In genomic region chr10:128377940-128378448, GRCm38 (mm10) we compare ENCODE assay signal across 8 mouse cellular contexts. TPM values are rescaled to one million over a fixed set of nuclear protein-coding genes. Genes with fewer than 3 reads are reported as not detected.
DNase-seq lines count a peak whose midpoint lies in the region; ATAC-seq and TF ChIP-seq lines count a peak whose summit lies in the region.

No protein-coding gene starts in this region.

- H3K4me2 ChIP-seq in kidney, postnatal 0 days (ENCODE audit: low read length), result peak overlapping the region; percentile 84
- peak overlapping the region; percentile 82 for H3K4me2 ChIP-seq in embryonic facial prominence, embryonic 11.5 days (ENCODE audit: low read depth, low read length)
- peak overlapping the region; percentile 83 for H3K4me2 ChIP-seq in hindbrain, embryonic 16.5 days (ENCODE audit: low read length)
- peak overlapping the region; percentile 77 for H3K4me2 ChIP-seq in midbrain, postnatal 0 days (ENCODE audit: low read depth, low read length, poor library complexity, severe bottlenecking)

- peaks cover 6% of the 10 kb centered on the region; the same call in 1 of the 2 replicates for H3K4me1 ChIP-seq in kidney, postnatal 0 days (replicated peaks; ENCODE audit: insufficient read depth, low read length)
- peaks cover 4% of the 10 kb centered on the region; the same call in 1 of the 2 replicates for H3K4me1 ChIP-seq in embryonic facial prominence, embryonic 11.5 days (ENCODE audit: control insufficient read depth, insufficient read depth, low read length)
- peaks cover 21% of the 10 kb centered on the region for H3K4me1 ChIP-seq in hindbrain, embryonic 16.5 days (ENCODE audit: control insufficient read depth, insufficient read depth, low read depth, low read length)
- H3K4me1 ChIP-seq in midbrain, postnatal 0 days (ENCODE audit: insufficient read depth, low read length), result peaks cover 9% of the 10 kb centered on the region; the same call in 1 of the 2 replicates

- intact Hi-C loops in gastrocnemius, postnatal 36 days (cut with DNase I), result loop anchor here (5.0 kb wide), 1 partner anchor 41 kb away; the partner anchor contains the start of gene Cs

- no peak for DNase-seq in kidney, postnatal 0 days (ENCODE audit: low spot score)
- DNase-seq in kidney, postnatal 4 days, result no peak
- DNase-seq in embryonic facial prominence, embryonic 11.5 days (ENCODE audit: low spot score), result no peak
- DNase-seq in midbrain, postnatal 0 days (ENCODE audit: low spot score), result no peak
- DNase-seq in left cerebral cortex, adult 11 months (ENCODE audit: low spot score), result no peak
- DNase-seq in gastrocnemius, postnatal 36 days, result no peak
- no peak for DNase-seq in urinary bladder, postnatal 36 days (ENCODE audit: low spot score in 2 of 2)

- TF ChIP-seq CTCF in kidney, postnatal 0 days (IDR thresholded peaks at IDR 0.05; ENCODE audit: low read depth), result no peak
- TF ChIP-seq CTCF in midbrain, postnatal 0 days (IDR thresholded peaks at IDR 0.05), result no peak

- H3K9ac ChIP-seq in kidney, postnatal 0 days (ENCODE audit: low read depth, low read length), result peak overlapping the region; percentile 98
- H3K9ac ChIP-seq in embryonic facial prominence, embryonic 11.5 days (replicated peaks; ENCODE audit: low read length), result peak overlapping the region; percentile 100
- peak overlapping the region; percentile 100 for H3K9ac ChIP-seq in hindbrain, embryonic 16.5 days (ENCODE audit: low read depth, low read length)
- H3K9ac ChIP-seq in midbrain, postnatal 0 days (replicated peaks; ENCODE audit: low read length, poor library complexity, severe bottlenecking), result peak overlapping the region; percentile 99

- peak overlapping the region; percentile 95 for H3K27ac ChIP-seq in kidney, postnatal 0 days
- peak overlapping the region; percentile 92; the same call in 1 of the 2 replicates for H3K27ac ChIP-seq in embryonic facial prominence, embryonic 11.5 days (replicated peaks; ENCODE audit: low read depth, low read length)
- peak overlapping the region; percentile 98 for H3K27ac ChIP-seq in hindbrain, embryonic 16.5 days (ENCODE audit: low read depth, low read length)
- peak overlapping the region; percentile 98 for H3K27ac ChIP-seq in midbrain, postnatal 0 days (ENCODE audit: low read depth, low read length)

- H3K36me3 ChIP-seq in kidney, postnatal 0 days (ENCODE audit: insufficient read depth, low read length), result peaks cover 35% of the 10 kb centered on the region
- H3K36me3 ChIP-seq in embryonic facial prominence, embryonic 11.5 days (replicated peaks; ENCODE audit: control insufficient read depth, insufficient read depth, low read depth, low read length), result peaks cover 21% of the 10 kb centered on the region
- H3K36me3 ChIP-seq in hindbrain, embryonic 16.5 days (ENCODE audit: control insufficient read depth, insufficient read depth, low read length), result peaks cover 26% of the 10 kb centered on the region
- peaks cover 32% of the 10 kb centered on the region for H3K36me3 ChIP-seq in midbrain, postnatal 0 days (ENCODE audit: insufficient read depth, low read length)

- H3K27me3 ChIP-seq in kidney, postnatal 0 days (ENCODE audit: insufficient read depth, low read length), result no peaks in the 10 kb centered on the region
- no peaks in the 10 kb centered on the region for H3K27me3 ChIP-seq in embryonic facial prominence, embryonic 11.5 days (ENCODE audit: control insufficient read depth, insufficient read depth, low read length)
- no peaks in the 10 kb centered on the region for H3K27me3 ChIP-seq in hindbrain, embryonic 16.5 days (replicated peaks; ENCODE audit: control insufficient read depth, insufficient read depth, low read length)
- no peaks in the 10 kb centered on the region for H3K27me3 ChIP-seq in midbrain, postnatal 0 days (ENCODE audit: insufficient read depth, low read length)

- ATAC-seq in kidney, postnatal 0 days (replicated peaks; ENCODE audit: low FRiP score, low read depth), result no peak
- no peak for ATAC-seq in embryonic facial prominence, embryonic 11.5 days (replicated peaks; ENCODE audit: insufficient number of reproducible peaks, low FRiP score, low TSS enrichment, low read depth)
- no peak for ATAC-seq in hindbrain, embryonic 16.5 days
- no peak for ATAC-seq in midbrain, postnatal 0 days (ENCODE audit: low FRiP score)

- no peaks in the 10 kb centered on the region for H3K9me3 ChIP-seq in kidney, postnatal 0 days (replicated peaks; ENCODE audit: low read length)
- no peaks in the 10 kb centered on the region for H3K9me3 ChIP-seq in embryonic facial prominence, embryonic 11.5 days (replicated peaks; ENCODE audit: control insufficient read depth, low read length)
- H3K9me3 ChIP-seq in hindbrain, embryonic 16.5 days (ENCODE audit: control insufficient read depth, low read length), result no peaks in the 10 kb centered on the region
- no peaks in the 10 kb centered on the region for H3K9me3 ChIP-seq in midbrain, postnatal 0 days (ENCODE audit: low read length)

- H3K4me3 ChIP-seq in kidney, postnatal 0 days (replicated peaks; ENCODE audit: low read depth, low read length), result peak overlapping the region; percentile 95
- peak overlapping the region; percentile 99 for H3K4me3 ChIP-seq in embryonic facial prominence, embryonic 11.5 days (ENCODE audit: low read depth, low read length)
- peak overlapping the region; percentile 97 for H3K4me3 ChIP-seq in hindbrain, embryonic 16.5 days (ENCODE audit: low read length)
- H3K4me3 ChIP-seq in midbrain, postnatal 0 days (ENCODE audit: low read depth, low read length), result peak overlapping the region; percentile 94

- 53% methylated on average over 14 of the region's 14 CpGs for WGBS in kidney, postnatal 0 days
- 53% methylated on average over 14 of the region's 14 CpGs for WGBS in embryonic facial prominence, embryonic 11.5 days
- 53% methylated on average over 14 of the region's 14 CpGs for WGBS in hindbrain, embryonic 16.5 days
- 49% methylated on average over 14 of the region's 14 CpGs for WGBS in midbrain, postnatal 0 days

RNA-seq across cellular contexts. Expression of gene Ankrd52, which starts 1.1 kb away (rescaled TPM):
- 6.2 TPM in 2 replicates for polyA plus RNA-seq in kidney, postnatal 0 days (2015; fragmentation: Nextera tagmentation; extraction: Ambion mirVana)
- polyA plus RNA-seq in embryonic facial prominence, embryonic 11.5 days (2014; fragmentation: Nextera tagmentation; extraction: Ambion mirVana), result 9.3 and 10.4 TPM in 2 replicates
- polyA plus RNA-seq in hindbrain, embryonic 16.5 days (2015; fragmentation: Nextera tagmentation; extraction: Ambion mirVana), result 9.9 and 12.1 TPM in 2 replicates
- total RNA-seq in midbrain, postnatal 0 days (2014; rRNA removed), result 43.6 and 49.1 TPM in 2 replicates
- 7.8 and 9.9 TPM in 2 replicates for polyA plus RNA-seq in midbrain, postnatal 0 days (2015; fragmentation: Nextera tagmentation; extraction: Ambion mirVana)
- total RNA-seq in gastrocnemius, postnatal 36 days (2021), result 10 to 100 TPM; 50.5 to 55.7 TPM

RNA-seq across cellular contexts. Expression of gene Coq10a, which starts 9.2 kb away (rescaled TPM):
- polyA plus RNA-seq in kidney, postnatal 0 days (2015; fragmentation: Nextera tagmentation; extraction: Ambion mirVana), result 18.3 and 19.7 TPM in 2 replicates
- polyA plus RNA-seq in embryonic facial prominence, embryonic 11.5 days (2014; fragmentation: Nextera tagmentation; extraction: Ambion mirVana), result 13.2 and 13.5 TPM in 2 replicates
- polyA plus RNA-seq in hindbrain, embryonic 16.5 days (2015; fragmentation: Nextera tagmentation; extraction: Ambion mirVana), result 11.4 and 32.3 TPM in 2 replicates
- total RNA-seq in midbrain, postnatal 0 days (2014; rRNA removed), result 42.8 and 53.2 TPM in 2 replicates
- 51.7 and 56.4 TPM in 2 replicates for polyA plus RNA-seq in midbrain, postnatal 0 days (2015; fragmentation: Nextera tagmentation; extraction: Ambion mirVana)
- total RNA-seq in gastrocnemius, postnatal 36 days (2021), result 100 to 1,000 TPM; 433 to 434 TPM

RNA-seq across cellular contexts. Expression of gene Slc39a5, which starts 23.0 kb away (rescaled TPM):
- 56.0 and 64.8 TPM in 2 replicates for polyA plus RNA-seq in kidney, postnatal 0 days (2015; fragmentation: Nextera tagmentation; extraction: Ambion mirVana)
- polyA plus RNA-seq in embryonic facial prominence, embryonic 11.5 days (2014; fragmentation: Nextera tagmentation; extraction: Ambion mirVana), result not detected in 2 replicates
- polyA plus RNA-seq in hindbrain, embryonic 16.5 days (2015; fragmentation: Nextera tagmentation; extraction: Ambion mirVana), result 0.36 and 0.41 TPM in 2 replicates
- total RNA-seq in midbrain, postnatal 0 days (2014; rRNA removed), result 0.16 and 0.61 TPM in 2 replicates
- 0.16 and 0.27 TPM in 2 replicates for polyA plus RNA-seq in midbrain, postnatal 0 days (2015; fragmentation: Nextera tagmentation; extraction: Ambion mirVana)
- not detected for total RNA-seq in gastrocnemius, postnatal 36 days (2021)

RNA-seq across cellular contexts. Expression of gene Nabp2, which starts 33.3 kb away (rescaled TPM):
- polyA plus RNA-seq in kidney, postnatal 0 days (2015; fragmentation: Nextera tagmentation; extraction: Ambion mirVana), result 82.4 and 85.5 TPM in 2 replicates
- 92.2 and 99.1 TPM in 2 replicates for polyA plus RNA-seq in embryonic facial prominence, embryonic 11.5 days (2014; fragmentation: Nextera tagmentation; extraction: Ambion mirVana)
- 126 and 150 TPM in 2 replicates for polyA plus RNA-seq in hindbrain, embryonic 16.5 days (2015; fragmentation: Nextera tagmentation; extraction: Ambion mirVana)
- total RNA-seq in midbrain, postnatal 0 days (2014; rRNA removed), result 63.1 and 82.0 TPM in 2 replicates
- polyA plus RNA-seq in midbrain, postnatal 0 days (2015; fragmentation: Nextera tagmentation; extraction: Ambion mirVana), result 145 and 157 TPM in 2 replicates
- 10 to 100 TPM; 48.1 to 50.4 TPM for total RNA-seq in gastrocnemius, postnatal 36 days (2021)

RNA-seq across cellular contexts. Expression of gene Rnf41, which starts 33.5 kb away (rescaled TPM):
- 34.9 and 39.3 TPM in 2 replicates for polyA plus RNA-seq in kidney, postnatal 0 days (2015; fragmentation: Nextera tagmentation; extraction: Ambion mirVana)
- 36.4 and 38.9 TPM in 2 replicates for polyA plus RNA-seq in embryonic facial prominence, embryonic 11.5 days (2014; fragmentation: Nextera tagmentation; extraction: Ambion mirVana)
- polyA plus RNA-seq in hindbrain, embryonic 16.5 days (2015; fragmentation: Nextera tagmentation; extraction: Ambion mirVana), result 96.7 and 98.3 TPM in 2 replicates
- 94.3 and 103 TPM in 2 replicates for total RNA-seq in midbrain, postnatal 0 days (2014; rRNA removed)
- 91.6 and 93.8 TPM in 2 replicates for polyA plus RNA-seq in midbrain, postnatal 0 days (2015; fragmentation: Nextera tagmentation; extraction: Ambion mirVana)
- total RNA-seq in gastrocnemius, postnatal 36 days (2021), result 10 to 100 TPM; 10.4 to 10.5 TPM

Comparison
In these comparisons a context has a peak if more than half of its experiments do, and no peak if none do; other contexts are left out.
1. RNA of gene Slc39a5, which starts 23.0 kb away (polyA plus RNA-seq): 56.0 to 64.8 TPM in kidney, postnatal 0 days; 0.36 to 0.41 TPM in hindbrain, embryonic 16.5 days, 0.16 to 0.27 TPM in midbrain, postnatal 0 days and not detected in embryonic facial prominence, embryonic 11.5 days; every median in the first group is over 10 times any median in the second.
2. Peak in every context shown above with its lines, with median percentiles within 50 percentile points of each other: H3K27ac ChIP-seq, H3K4me2 ChIP-seq, H3K4me3 ChIP-seq and H3K9ac ChIP-seq.